Mouse (Mus musculus) inflammation-experienced regulatory T-cells, adult 6 months (primary cell): ENCODE data around the gene Palm2. TPM values are rescaled to one million over a fixed set of nuclear protein-coding genes. Genes with fewer than 3 reads are reported as not detected.
"Not testable (repeated sequence)": the region's sequence is repeated elsewhere in the genome, so short reads cannot be mapped to it uniquely, and the experiment has no call there.

Experiments used
- ATAC-seq: one replicate; pipeline ENCODE4 v1.8.0; 2017
- polyA plus RNA-seq, 3 experiments: library from polyadenylated mRNA; unstranded; fragments of 100-300 nt; shearing (Covaris generic); gene quantifications; one replicate each; pipeline ENCODE4 v1.2.1; 2017

The Palm2 gene
- polyA plus RNA-seq = not detected

DNA sequence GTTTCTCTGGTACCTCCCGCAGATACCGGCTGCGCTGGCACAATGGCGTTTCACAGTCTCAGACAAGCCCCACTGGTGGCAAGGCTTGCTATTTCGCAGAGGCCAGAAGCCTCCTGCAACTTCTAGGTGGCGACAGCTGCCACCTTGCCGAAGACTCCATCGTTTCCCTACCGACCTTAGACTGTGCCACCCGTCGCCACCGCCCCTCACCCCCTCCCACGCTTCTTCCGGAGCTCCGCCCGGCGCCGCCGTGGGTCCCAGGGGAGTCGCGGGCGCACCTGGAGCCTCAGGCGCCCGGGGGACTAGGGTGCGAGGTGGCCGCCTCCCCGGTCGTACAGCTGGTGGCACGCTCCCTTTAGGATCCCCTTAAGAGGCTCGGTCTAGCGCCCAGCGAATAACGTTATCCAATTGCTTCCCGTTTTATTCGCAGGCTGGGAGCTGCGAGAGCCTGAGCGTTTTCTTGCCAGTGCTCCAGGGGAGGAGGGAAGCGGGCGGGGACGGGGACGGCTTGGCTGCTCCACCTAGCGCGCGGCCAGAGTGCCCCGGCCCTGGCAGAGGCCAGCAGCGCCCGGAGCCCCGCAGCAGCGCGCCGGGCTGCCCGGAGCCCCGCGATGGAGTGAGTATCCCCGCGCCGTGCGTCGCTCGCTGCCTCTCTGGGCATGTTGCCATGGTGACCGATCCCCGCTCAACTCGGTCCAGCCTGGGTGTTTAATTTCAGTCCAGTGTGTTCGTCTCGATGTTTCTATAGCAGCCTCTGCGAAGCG is at the start of gene Palm2:
TSS of gene Palm2 (plus strand) at position 307 of the 764 bp plus-strand sequence.
- no peak for ATAC-seq

DNA sequence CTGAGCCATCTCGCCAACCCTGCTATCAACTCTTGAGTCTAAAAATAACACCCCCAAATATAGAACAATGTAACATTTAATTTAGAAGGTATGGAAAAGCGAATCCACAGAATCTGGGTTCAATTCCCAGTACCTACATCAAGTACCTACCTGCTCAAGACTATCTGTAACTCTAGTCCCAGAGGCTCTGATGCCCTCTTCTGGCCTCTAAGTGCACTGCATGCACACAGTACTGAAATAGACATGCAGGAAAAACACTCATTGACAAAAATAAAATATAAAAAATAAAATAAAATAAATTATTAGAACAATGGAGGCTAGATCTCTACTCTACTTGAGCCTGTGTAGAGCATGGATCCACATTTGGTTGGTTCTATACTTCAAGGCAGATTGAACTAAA is 49.7 kb upstream of the Palm2 start:
- ATAC-seq = no peak

DNA sequence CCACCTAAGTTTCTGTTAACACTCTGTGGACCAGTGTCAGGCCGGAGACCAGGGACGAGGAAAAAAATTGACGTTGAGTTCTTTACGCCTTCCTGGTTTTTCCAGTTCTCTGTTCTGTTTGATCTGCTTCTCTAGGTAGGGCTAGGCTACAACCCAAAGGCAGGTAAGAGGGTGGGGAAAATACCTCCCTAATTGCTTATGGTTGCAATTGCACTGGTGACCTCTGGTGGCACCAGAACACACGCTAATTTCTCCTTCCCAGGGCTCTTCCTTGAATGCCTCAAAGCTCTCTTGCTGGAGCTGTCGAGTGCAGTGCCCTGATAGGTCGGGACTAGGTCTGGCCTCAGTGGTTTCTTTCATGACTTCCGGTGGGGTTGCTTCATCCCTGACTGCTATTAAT is 42.9 kb upstream of the Palm2 start:
- ATAC-seq = no peak

DNA sequence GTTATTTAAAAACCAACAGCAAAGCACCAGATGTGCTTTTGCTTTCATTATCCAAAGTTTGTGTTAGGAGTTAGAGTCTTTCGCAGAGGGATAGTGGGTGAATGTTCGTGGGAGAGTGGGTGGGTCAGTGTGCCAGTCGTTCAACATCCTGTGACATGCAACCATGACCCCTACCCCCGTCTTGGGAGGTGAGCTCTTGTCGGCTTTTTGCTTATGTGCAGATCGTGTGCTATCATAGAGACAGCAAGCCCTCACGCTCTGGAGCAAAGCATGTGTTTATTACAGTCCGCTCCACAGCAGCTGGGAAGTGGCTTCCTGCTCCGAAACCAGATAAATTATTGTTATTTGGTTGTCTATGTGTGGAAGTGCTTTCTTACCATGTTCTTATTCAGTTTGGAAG is 37.6 kb upstream of the Palm2 start:
- ATAC-seq = no peak

DNA sequence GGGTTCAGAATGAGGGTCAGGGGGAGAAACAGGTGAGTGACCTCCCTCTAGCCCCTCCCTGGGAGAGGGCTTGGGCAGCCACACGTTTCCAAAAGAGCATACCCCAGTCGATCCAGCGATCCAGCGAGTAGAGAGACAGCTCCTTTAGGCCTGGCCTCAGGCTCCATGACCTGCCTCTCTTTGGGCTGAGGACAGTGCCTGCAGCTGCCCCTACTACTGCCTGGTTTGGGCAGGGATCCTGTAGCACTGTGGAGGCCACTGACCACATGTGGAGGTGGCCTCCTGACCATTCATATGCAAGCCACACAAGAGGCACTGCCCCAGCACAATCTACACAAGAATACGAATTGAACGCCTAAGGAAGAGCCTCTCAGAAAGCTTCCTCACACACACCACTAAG is 21.7 kb upstream of the Palm2 start:
- ATAC-seq = not testable (repeated sequence)

DNA sequence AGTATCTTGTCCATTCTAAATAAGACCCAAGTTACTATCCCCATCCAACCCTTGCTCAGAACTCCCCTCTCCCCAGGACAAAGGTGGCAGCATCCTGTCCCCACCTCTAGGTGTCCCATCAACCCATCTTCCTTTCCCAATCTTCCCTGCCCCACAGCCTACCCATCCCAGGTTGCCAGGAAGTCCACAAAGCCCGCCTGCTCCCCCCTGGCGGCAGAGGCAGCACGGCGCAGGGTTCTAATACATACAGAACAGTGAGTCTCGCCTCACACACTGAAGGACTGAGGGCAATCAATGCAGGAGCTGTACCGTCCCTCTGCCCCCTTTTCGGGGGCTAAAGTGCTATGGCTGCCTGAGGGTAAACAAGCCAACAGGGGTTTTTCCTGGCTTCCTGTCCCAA is 21.0 kb upstream of the Palm2 start:
- ATAC-seq = no peak

DNA sequence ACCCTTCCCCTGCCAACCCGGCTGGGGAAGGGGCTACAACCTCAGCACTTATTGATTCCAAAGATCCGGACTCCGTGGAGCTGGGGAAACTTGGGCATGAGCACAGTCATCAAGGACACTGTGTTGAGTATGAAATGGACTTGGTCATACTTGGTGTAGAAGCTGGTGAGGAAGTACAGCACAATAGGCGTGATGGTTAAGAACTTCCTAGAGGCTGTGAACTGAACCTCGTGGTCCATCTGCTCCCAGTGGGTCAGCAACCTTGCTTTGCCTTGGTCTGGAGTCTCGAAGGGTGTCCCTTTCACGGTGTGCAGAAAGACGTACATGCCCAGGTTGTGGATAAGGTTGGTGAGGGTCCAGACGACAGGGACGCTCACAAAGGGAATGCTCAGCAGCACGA is 20.4 kb upstream of the Palm2 start:
- ATAC-seq = not testable (repeated sequence)

DNA sequence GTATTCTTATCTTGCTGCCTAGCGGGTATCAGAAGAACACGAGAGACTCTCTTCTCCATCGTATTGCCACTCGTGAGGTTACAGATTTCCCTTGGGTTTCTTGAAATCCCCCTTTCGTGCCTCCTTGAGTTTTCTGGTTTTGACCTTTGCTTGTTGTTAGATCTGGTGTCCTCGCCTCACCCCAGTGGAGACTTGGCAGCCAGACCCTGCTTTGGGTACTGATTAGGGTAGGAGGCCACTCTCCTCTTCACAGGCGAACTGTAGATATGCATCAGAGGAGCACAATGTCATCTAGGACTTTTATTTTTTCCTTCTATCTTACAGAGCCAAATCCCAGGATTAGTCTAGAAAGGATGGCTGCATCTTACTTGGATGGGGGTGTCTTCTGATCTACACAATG is 10.0 kb upstream of the Palm2 start:
- ATAC-seq = no peak

DNA sequence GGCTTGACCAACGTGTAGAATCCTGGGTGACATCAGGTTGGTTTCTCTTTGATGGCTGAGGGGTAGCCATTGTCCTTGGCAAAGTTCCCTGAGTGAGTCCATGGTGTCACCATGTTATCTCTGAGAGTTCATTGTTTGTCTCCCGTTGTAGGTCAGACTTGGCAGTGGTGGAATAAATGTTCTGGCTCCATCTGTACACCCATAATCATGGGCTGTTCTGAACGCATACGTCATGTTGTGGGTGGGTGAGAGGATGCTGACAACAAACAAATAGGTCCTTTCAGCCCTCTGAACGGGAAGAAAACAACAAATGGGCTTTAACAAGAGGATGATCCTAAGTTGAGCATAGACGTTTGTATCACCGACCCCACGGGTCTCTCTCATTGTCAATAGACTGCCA is 5.7 kb upstream of the Palm2 start:
- ATAC-seq = no peak

DNA sequence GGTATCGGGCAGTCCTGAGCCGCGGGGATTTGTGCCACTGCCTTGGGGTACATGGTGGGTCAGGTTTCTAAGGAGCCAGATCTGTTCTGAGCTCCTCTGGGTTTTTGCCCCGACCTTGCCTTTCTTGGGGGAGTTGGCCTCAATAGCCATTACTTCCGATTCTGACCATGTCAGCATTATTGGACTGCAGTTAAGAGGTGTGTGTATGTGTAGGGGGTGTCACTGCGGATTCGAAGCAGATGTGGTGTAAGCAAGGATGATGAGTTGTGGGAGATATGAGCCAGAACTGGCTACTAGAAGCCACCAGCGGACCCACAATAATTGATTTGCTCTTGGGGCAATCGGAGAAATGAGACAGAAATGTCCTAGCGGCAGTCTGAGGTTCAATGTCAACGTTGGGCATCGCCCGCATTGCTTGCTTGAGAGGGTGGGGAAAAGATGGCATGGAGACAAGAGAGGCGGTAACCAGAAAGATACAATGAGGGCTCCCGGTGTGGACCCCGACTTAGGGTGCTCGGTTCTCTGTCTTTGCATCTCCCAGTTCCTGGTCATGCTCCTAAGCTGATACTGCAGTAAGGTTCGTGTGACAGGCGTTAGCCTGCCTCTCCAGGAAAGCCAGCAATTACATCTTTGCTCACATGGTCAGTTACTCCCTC is 786 bp downstream of the Palm2 start:
- ATAC-seq = no peak

DNA sequence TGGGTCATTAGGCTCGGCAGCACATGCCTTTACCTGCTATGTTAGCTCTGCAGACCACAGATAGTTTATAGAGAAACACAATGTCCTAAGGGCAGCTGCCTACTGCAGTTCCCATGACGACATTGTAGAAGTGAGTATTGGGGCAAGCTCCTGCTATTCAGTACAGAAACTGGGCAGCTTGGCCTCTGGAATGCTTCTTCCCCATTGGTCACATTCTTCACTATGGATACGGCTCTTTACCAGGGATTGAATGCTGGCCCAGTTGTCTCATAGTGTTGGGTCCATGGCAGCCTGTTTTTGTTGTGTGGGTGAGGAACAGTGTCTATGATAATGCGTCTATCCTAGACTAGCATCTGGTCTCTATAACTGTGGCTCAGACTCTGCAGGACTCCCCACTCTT is 2.2 kb downstream of the Palm2 start:
- no peak for ATAC-seq

DNA sequence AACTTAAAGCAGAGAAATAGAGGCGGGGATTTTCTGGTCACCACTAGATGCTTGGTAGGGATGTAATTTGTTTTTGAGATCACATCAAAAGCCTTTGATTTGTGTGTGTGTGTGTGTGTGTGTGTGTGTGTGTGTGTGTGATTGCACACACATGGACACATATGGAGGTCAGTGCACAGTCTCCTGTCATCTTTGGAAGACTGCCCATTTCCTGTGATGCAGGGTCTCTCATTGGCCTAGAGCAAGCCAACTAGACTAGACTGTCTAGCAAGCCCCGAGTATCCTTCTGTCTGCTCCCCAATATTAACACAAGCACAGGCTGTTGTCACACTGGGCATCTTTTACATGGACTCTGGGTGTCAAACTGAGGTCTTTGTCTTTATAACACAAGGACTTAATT is 12.0 kb downstream of the Palm2 start:
- ATAC-seq = no peak

DNA sequence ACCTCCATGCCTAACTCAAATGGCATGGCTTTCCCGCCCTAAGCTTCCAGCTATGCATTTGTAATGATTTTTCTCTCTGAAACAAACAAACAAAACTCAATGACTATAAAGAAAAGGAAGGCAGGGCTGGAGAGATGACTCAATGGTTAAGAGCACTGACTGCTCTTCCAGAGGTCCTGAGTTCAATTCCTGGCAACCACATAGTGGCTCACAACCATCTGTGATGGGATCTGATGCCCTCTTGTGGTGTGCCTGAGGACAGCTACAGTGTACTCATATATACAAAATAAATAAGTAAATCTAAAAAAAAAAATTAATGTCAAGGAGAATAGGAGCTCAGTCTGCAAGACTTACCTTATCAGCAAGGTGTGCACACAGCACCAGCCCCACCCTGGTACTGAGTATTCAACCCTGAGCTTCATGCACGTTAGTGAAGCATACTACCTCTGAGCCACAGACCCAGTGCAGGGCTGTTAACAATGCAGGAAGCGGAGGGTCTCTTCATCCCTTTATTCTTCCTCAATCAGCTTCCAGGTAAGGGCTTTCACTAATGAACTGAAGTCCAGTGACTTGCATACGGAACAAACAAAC is 12.9 kb downstream of the Palm2 start:
- ATAC-seq = no peak

DNA sequence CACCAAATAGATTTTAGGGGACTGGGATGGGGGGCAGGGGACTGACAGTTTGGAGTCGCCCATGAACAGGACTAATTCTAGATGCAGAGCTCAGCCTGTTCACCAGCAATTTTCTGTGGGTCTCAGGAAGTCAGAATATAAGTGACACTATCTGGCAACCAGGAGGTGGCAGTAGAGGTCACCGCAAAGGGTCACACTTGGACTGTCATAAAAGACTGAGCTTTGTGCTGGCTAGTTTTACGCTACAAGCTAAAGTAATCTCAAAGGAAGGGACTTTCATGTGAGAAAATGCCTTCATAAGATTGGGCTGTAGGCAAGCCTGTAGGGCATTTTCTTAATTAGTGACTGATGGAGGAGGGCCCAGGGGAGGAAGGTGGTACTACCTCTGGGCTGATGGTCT is 17.8 kb downstream of the Palm2 start:
- ATAC-seq = no peak

DNA sequence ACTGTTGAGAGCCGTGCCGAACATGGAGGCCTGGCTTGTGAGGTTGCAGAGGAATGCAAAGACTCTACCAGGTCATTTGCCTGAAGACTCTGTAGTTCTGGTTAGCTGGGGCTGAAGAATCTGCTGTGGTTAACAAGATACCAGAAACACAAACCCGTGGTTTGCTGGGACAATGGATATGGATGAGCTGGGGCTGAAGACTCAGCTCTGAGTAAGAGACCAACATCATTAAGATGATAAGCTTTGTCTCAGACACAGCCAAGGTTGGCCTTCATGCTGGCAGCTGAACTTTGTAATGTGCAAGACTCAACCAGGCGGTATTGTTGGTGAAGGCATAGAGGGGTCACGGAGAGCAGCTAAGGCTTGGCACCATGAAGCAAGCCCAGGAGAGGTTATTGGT is 18.6 kb downstream of the Palm2 start:
- ATAC-seq = no peak

DNA sequence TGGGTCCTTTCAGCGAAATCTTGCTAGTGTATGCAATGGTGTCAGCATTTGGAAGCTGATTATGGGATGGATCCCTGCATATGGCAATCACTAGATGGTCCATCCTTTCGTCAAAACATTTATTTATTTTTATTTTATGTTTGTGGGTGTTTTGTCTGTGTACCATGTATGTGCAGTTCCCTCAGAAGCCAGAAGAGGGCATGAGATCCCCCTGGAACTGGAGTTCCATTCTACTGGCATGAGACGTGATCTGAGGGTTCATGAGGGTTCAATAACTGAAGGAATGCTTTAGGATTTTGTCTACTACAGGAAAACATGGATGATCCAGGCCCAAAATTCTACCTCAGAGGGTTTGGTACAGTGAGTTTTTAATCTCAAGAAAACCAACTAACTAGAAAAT is 28.3 kb downstream of the Palm2 start:
- no peak for ATAC-seq

DNA sequence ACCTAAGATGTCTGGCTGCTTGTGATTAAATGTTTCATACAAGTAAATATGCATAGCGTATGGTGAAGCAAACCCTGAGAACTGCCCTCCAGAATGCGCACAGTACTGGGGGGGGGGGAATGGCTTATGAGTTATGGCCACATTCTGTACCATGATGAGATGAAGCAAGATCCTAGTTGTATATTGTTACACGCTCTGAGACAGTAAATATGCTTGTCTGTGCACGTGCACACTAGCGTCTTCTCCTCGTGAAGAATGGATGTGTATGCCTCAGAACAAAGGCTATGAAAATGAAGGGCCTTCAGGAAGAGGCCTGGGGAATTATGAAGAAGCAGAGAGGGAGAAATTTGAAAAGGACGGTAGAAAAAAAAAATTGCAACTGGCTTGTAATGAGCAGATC is 48.4 kb downstream of the Palm2 start:
- no peak for ATAC-seq

DNA sequence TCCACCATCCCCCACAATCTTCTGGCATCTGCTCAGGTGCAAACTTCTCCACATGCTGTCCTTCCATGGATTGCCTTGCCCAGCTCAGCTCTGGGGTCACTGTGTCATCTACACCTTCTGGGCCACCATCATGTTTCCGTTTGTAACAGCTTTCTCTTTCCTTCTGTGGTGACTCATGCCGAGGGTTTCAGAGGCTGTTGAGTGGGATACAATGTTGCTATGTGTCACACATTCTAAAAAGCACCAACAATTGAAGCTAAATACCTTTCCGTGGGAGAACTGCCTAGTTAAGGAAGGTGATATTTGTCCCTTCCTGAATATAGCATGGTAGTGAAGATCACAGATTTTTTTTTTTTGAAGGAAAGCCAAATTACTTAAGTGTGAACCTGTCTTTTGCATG is 52.3 kb downstream of the Palm2 start:
- no peak for ATAC-seq

DNA sequence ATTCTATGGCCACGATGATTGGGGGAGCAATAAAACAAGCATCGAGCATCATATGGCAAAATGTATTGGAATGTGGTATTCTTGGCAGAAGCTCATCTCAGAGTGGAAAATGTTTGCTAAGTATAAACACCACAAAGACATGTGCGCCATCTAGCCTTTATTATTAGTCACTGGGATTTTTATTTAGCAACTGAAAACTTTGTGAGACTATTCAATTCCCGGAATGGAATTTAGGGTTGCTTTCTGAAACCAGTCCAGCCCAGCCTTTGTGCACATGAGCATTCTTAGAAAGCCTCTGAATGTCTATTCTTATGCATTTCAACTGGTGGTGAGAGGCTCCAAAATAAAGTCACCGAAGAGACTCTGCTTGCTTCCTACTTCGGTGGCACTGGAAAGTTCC is 55.8 kb downstream of the Palm2 start:
- no peak for ATAC-seq

DNA sequence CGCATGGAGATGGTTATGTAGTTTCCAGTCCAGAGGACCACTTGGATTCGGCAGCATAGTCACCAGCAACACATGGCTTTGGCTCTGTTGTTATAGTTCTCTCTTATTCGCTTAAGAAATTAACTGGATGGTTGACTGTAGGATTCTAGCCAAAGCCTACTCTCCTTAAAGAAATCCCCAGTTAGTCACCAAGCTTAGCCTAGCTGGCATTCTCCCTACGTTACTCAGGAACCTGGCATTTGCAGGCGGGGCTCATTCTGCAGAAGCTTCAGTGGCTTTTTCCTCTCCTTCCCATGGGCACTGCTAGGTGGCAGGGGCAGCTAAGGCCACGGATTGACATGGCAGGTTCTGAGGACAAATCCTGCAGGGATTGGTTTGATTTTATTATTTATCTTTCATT is 70.7 kb downstream of the Palm2 start:
- ATAC-seq = no peak

DNA sequence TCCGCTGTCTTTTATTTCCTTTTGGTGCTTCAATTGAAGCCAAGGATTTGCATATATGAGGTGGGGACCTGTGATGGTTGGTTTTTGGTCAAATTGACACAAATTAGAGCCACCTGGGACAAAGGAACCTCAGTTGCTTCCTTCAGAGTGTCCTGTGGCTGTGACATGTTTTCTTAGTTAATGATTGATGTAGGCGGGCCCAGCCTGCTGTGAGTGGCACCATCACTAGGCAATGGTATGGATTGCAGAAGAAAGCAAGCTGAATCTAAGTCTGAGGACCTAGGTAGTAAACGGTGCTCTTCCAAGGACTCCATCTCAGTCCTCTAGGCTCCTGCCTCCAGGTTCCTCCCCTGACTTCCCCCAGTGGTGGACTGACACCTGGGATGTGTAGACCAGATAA is 76.5 kb downstream of the Palm2 start:
- no peak for ATAC-seq

DNA sequence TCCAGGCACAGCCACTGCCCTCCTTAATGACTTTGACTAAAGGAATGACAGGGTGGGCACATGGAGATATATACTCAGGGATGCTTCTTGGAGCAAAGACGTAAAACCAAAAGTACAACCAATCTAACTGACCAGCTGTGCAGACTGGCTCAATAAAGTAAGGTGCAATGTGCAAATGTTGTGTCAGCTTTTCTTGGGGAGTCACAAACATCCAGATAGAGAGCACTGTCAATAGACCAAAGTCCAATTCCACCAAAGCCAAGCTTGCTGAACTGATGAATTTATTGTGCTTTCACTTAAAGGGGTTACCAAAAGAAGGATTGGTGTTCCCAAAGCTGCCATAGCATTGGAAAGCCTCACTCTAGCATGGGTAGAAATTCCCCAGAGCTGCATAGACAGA is 77.7 kb downstream of the Palm2 start:
- no peak for ATAC-seq

DNA sequence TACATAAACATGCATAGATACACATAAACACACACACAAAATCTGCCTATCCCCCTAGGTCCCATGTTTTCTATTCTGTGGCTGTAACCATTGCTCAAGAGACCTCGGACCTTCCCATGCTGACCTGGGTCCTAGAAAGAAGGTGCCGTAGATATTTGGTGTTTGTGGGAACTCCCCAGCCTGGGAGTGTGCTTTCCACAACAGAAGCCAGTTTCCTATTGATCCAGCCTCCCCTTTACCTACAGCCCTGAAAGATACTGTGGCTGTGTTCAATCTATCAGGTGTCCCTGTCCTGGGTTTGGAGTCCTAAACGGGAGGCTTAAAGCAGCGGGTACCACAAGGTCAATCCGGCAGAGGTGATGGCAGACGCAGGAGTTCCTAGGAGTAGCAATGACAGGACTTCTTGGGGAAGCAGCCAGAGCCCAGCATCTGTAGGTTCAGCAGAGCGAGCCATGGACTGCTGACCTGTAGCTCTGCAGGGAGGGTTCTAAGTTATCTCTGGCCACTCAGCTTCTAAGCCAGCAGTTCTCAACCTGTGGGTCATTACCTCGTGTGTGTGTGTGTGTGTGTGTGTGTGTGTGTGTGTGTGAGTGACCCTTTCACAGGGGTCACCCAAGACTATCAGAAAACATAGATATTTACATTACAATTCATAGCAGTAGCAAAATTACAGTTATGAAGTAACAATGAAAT is 79.3 kb downstream of the Palm2 start:
- ATAC-seq = no peak
